Mouse (Mus musculus): ENCODE data around the gene 9530053A07Rik.

- TF ChIP-seq CTCF (IDR thresholded peaks at IDR 0.05; ENCODE audit: extremely low read depth, insufficient read depth, insufficient read length, insufficient replicate concordance) (no peak), POLR2A (IDR thresholded peaks at IDR 0.05; ENCODE audit: low read depth, low read length) (no peak)
These were observed 52.1 kb downstream of the 9530053A07Rik start for GRCm38 (mm10) chr7:28181376-28181775.

Data from spleen, adult 2 months (tissue).